Mouse (Mus musculus): ENCODE results near the gene Iqsec1.
A peak's percentile ranks its signal among the peaks of the same experiment; 100 is the strongest.

Iqsec1 gene

GRCm38 (mm10) chr6:90777302-90777701 lies 211.2 kb downstream of the Iqsec1 start:
- Histone ChIP-seq H3K9me3 (ENCODE audit: low read length) (no peaks in the 10 kb centered on the region), H3K4me1 (replicated peaks; ENCODE audit: low read depth, low read length) (peaks cover 8% of the 10 kb centered on the region; the same call in 1 of the 2 replicates), H3K27me3 (ENCODE audit: insufficient read depth, low read length) (no peaks in the 10 kb centered on the region), H3K4me3 (replicated peaks; ENCODE audit: low read length) (no peak overlapping the region), H3K36me3 (ENCODE audit: insufficient read depth, low read length) (no peaks in the 10 kb centered on the region)
- TF ChIP-seq POU5F1 (IDR thresholded peaks at IDR 0.05; ENCODE audit: borderline replicate concordance, low read length) (no peak), NANOG (IDR thresholded peaks at IDR 0.05; ENCODE audit: borderline replicate concordance, low read length) (no peak), CTCF (conservative IDR thresholded peaks at IDR 0.05; ENCODE audit: low read length) (no peak)

GRCm38 (mm10) chr6:90775606-90776005 lies 212.9 kb downstream of the Iqsec1 start:
- Histone ChIP-seq H3K4me3 (replicated peaks; ENCODE audit: low read length) (no peak overlapping the region), H3K27me3 (ENCODE audit: insufficient read depth, low read length) (no peaks in the 10 kb centered on the region), H3K4me1 (replicated peaks; ENCODE audit: low read depth, low read length) (no peaks in the 10 kb centered on the region), H3K36me3 (ENCODE audit: insufficient read depth, low read length) (no peaks in the 10 kb centered on the region), H3K9me3 (ENCODE audit: low read length) (no peaks in the 10 kb centered on the region)
- no peak for TF ChIP-seq CTCF (conservative IDR thresholded peaks at IDR 0.05; ENCODE audit: low read length)
- no peak for TF ChIP-seq NANOG (IDR thresholded peaks at IDR 0.05; ENCODE audit: borderline replicate concordance, low read length)
- no peak for TF ChIP-seq POU5F1 (IDR thresholded peaks at IDR 0.05; ENCODE audit: borderline replicate concordance, low read length)

- no peaks in the 10 kb centered on the region for H3K9me3 ChIP-seq (ENCODE audit: low read length)
- no peaks in the 10 kb centered on the region for H3K27me3 ChIP-seq (ENCODE audit: insufficient read depth, low read length)
- no peak for TF ChIP-seq NANOG (IDR thresholded peaks at IDR 0.05; ENCODE audit: borderline replicate concordance, low read length)
- no peak for TF ChIP-seq CTCF (conservative IDR thresholded peaks at IDR 0.05; ENCODE audit: low read length)
- no peak for TF ChIP-seq POU5F1 (IDR thresholded peaks at IDR 0.05; ENCODE audit: borderline replicate concordance, low read length)
- H3K4me3 ChIP-seq (replicated peaks; ENCODE audit: low read length) = no peak overlapping the region
- H3K36me3 ChIP-seq (ENCODE audit: insufficient read depth, low read length) = no peaks in the 10 kb centered on the region
- no peaks in the 10 kb centered on the region for H3K4me1 ChIP-seq (replicated peaks; ENCODE audit: low read depth, low read length)
Observed at GRCm38 (mm10) chr6:90773811-90774233, 214.7 kb downstream of the Iqsec1 start.

GRCm38 (mm10) chr6:90772120-90772519 lies 216.4 kb downstream of the Iqsec1 start:
- no peaks in the 10 kb centered on the region for H3K27me3 ChIP-seq (ENCODE audit: insufficient read depth, low read length)
- H3K9me3 ChIP-seq (ENCODE audit: low read length) = no peaks in the 10 kb centered on the region
- H3K36me3 ChIP-seq (ENCODE audit: insufficient read depth, low read length) = no peaks in the 10 kb centered on the region
- H3K4me3 ChIP-seq (replicated peaks; ENCODE audit: low read length) = no peak overlapping the region
- TF ChIP-seq CTCF (conservative IDR thresholded peaks at IDR 0.05; ENCODE audit: low read length) (no peak), NANOG (IDR thresholded peaks at IDR 0.05; ENCODE audit: borderline replicate concordance, low read length) (no peak), POU5F1 (IDR thresholded peaks at IDR 0.05; ENCODE audit: borderline replicate concordance, low read length) (no peak)
- no peaks in the 10 kb centered on the region for H3K4me1 ChIP-seq (replicated peaks; ENCODE audit: low read depth, low read length)

GRCm38 (mm10) chr6:90768526-90768925 lies 220.0 kb downstream of the Iqsec1 start:
- Histone ChIP-seq H3K36me3 (ENCODE audit: insufficient read depth, low read length) (no peaks in the 10 kb centered on the region), H3K4me3 (replicated peaks; ENCODE audit: low read length) (no peak overlapping the region), H3K4me1 (replicated peaks; ENCODE audit: low read depth, low read length) (peaks cover 14% of the 10 kb centered on the region), H3K9me3 (ENCODE audit: low read length) (no peaks in the 10 kb centered on the region), H3K27me3 (ENCODE audit: insufficient read depth, low read length) (no peaks in the 10 kb centered on the region)
- TF ChIP-seq CTCF (conservative IDR thresholded peaks at IDR 0.05; ENCODE audit: low read length) = no peak
- no peak for TF ChIP-seq NANOG (IDR thresholded peaks at IDR 0.05; ENCODE audit: borderline replicate concordance, low read length)
- no peak for TF ChIP-seq POU5F1 (IDR thresholded peaks at IDR 0.05; ENCODE audit: borderline replicate concordance, low read length)

- no peaks in the 10 kb centered on the region for H3K27me3 ChIP-seq (ENCODE audit: insufficient read depth, low read length)
- no peak for TF ChIP-seq NANOG (IDR thresholded peaks at IDR 0.05; ENCODE audit: borderline replicate concordance, low read length)
- TF ChIP-seq CTCF (conservative IDR thresholded peaks at IDR 0.05; ENCODE audit: low read length) = no peak
- no peak for TF ChIP-seq POU5F1 (IDR thresholded peaks at IDR 0.05; ENCODE audit: borderline replicate concordance, low read length)
Observed at GRCm38 (mm10) chr6:90767874-90768273, 220.6 kb downstream of the Iqsec1 start.

GRCm38 (mm10) chr6:90764753-90765152 lies 223.7 kb downstream of the Iqsec1 start:
- peak overlapping the region; percentile 66; the same call in 1 of the 2 replicates for H3K4me3 ChIP-seq (replicated peaks; ENCODE audit: low read length)
- TF ChIP-seq POU5F1 (IDR thresholded peaks at IDR 0.05; ENCODE audit: borderline replicate concordance, low read length) (no peak), CTCF (conservative IDR thresholded peaks at IDR 0.05; ENCODE audit: low read length) (no peak)

More at GRCm38 (mm10) chr6:90767874-90768273, 220.6 kb downstream of the Iqsec1 start:
- Histone ChIP-seq H3K4me3 (replicated peaks; ENCODE audit: low read length) (no peak overlapping the region), H3K36me3 (ENCODE audit: insufficient read depth, low read length) (no peaks in the 10 kb centered on the region), H3K9me3 (ENCODE audit: low read length) (no peaks in the 10 kb centered on the region), H3K4me1 (replicated peaks; ENCODE audit: low read depth, low read length) (peaks cover 18% of the 10 kb centered on the region)

GRCm38 (mm10) chr6:90763959-90764591 lies 224.4 kb downstream of the Iqsec1 start:
- TF ChIP-seq CTCF (conservative IDR thresholded peaks at IDR 0.05; ENCODE audit: low read length) (no peak), POU5F1 (IDR thresholded peaks at IDR 0.05; ENCODE audit: borderline replicate concordance, low read length) (no peak), NANOG (IDR thresholded peaks at IDR 0.05; ENCODE audit: borderline replicate concordance, low read length) (no peak)
- no peaks in the 10 kb centered on the region for H3K27me3 ChIP-seq (ENCODE audit: insufficient read depth, low read length)
- H3K4me1 ChIP-seq (replicated peaks; ENCODE audit: low read depth, low read length) = peaks cover 49% of the 10 kb centered on the region
- H3K36me3 ChIP-seq (ENCODE audit: insufficient read depth, low read length) = no peaks in the 10 kb centered on the region
- H3K4me3 ChIP-seq (replicated peaks; ENCODE audit: low read length) = peak overlapping the region; percentile 66
- H3K9me3 ChIP-seq (ENCODE audit: low read length) = no peaks in the 10 kb centered on the region

More at GRCm38 (mm10) chr6:90764753-90765152, 223.7 kb downstream of the Iqsec1 start:
- H3K27me3 ChIP-seq (ENCODE audit: insufficient read depth, low read length) = no peaks in the 10 kb centered on the region
- H3K4me1 ChIP-seq (replicated peaks; ENCODE audit: low read depth, low read length) = peaks cover 42% of the 10 kb centered on the region
- H3K9me3 ChIP-seq (ENCODE audit: low read length) = no peaks in the 10 kb centered on the region
- H3K36me3 ChIP-seq (ENCODE audit: insufficient read depth, low read length) = no peaks in the 10 kb centered on the region

GRCm38 (mm10) chr6:90763295-90763694 lies 225.2 kb downstream of the Iqsec1 start:
- H3K4me3 ChIP-seq (replicated peaks; ENCODE audit: low read length) = peak overlapping the region; percentile 66; the same call in 1 of the 2 replicates
- no peaks in the 10 kb centered on the region for H3K36me3 ChIP-seq (ENCODE audit: insufficient read depth, low read length)
- peaks cover 50% of the 10 kb centered on the region for H3K4me1 ChIP-seq (replicated peaks; ENCODE audit: low read depth, low read length)
- no peaks in the 10 kb centered on the region for H3K27me3 ChIP-seq (ENCODE audit: insufficient read depth, low read length)
- no peaks in the 10 kb centered on the region for H3K9me3 ChIP-seq (ENCODE audit: low read length)
- no peak for TF ChIP-seq NANOG (IDR thresholded peaks at IDR 0.05; ENCODE audit: borderline replicate concordance, low read length)
- no peak for TF ChIP-seq POU5F1 (IDR thresholded peaks at IDR 0.05; ENCODE audit: borderline replicate concordance, low read length)
- no peak for TF ChIP-seq CTCF (conservative IDR thresholded peaks at IDR 0.05; ENCODE audit: low read length)
